Mouse (Mus musculus) adrenal gland, adult 18-20 months (tissue): Measurements from ENCODE around the gene Cnot6l. TPM values are rescaled to one million over a fixed set of nuclear protein-coding genes. Genes with fewer than 3 reads are reported as not detected.

Source experiments
- DNase-seq, 2 experiments: peaks; one replicate each; pipeline ENCODE4 v3.0.0; 2021 to 2022; ENCODE audit warnings: low spot score in 2 of 2
- total RNA-seq, 2 experiments: library from RNA; stranded (reverse); gene quantifications; 1 replicate in 1 of 2; 2 replicates in 1 of 2; pipeline ENCODE4 v1.2.3; 2021

The Cnot6l gene
- total RNA-seq, 2 experiments from 2014 or later, result 48.7 to 84.9 TPM

DNA sequence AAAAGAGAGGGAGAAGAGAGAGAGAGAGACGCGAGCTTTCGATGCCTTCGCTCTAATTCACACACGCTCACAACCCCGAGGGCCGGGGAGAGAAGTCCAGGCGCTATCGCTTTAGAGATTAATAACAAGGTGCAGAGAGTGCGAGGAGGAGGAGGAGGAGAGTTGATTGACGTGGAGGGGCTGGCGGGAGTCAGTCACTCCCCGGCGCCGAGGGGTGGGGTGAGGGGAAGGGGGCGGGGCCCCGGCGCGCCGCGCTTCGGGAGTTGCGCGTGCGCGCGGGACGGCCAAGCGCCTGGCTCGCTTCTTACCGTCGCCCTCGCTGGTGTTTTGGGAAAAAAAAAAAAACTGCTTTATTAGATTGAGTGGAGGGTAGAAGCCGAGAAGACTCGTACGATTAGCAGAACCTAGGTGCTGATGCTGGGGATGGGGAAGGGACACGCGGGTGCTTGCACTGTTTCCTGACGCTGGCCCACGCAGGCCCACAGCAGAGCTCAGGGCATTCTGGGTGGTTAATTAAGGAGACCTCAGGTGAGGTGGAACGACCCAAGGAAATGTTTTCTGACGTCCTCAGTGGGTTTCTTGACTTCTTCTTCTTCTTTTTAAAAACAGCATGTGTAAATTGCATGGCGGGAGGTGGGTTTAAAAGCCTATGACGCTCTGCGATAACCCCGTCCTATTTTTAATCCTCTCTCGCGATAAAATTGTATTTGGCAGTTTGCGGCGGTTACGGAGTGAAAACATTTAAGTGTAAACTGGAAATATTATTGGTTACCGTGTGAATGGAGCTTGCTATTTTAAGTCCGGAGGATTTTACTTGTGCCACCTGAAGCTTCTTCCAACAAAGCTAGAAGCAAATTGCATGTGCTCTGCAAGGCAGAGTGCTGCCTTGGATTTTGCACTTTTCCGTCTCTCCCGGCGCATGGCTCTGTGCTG is 1.3 kb downstream of the Cnot6l start:
- DNase-seq, result peak; percentile 73 to 74

DNA sequence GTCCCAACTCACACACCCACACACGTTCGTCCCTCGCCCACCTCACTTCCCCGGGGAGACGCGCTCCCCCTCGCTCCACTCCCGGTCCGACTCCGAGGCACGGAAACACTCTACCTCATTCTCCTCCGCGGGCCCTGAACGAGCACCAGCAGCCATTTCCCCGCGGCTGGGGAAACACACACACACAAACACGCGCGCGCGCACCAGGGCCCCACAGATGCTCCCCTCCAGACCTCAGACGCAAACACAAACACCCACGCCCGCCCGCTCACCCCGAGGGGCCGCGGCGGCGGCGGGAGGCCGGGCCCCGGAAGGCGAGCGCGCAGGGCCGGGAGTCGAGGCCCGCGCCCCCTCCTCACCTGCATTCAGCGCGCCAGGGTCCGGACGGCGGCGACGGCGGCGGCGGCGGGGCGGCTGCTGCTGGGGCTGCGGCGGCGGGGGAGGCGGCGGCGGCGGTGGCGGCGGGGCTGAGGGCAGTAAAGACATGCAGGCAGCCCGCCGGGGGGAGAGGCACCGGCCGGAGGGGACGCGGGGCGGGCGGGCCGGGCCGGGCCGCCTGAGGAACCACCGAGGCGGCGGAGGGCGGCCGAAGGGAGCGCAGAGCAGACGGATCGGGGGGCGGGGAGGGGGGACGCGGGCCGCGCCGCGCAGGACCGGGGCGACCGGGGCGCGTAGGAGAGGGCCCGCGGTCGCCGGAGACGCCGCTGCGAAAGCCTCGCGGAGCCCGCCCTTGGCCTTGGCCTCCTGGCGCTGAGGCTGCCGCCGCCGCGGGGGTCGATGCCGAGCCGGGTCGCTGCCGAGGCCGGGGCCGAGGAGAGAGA is 2.2 kb downstream of the Cnot6l start:
- DNase-seq, result peak; percentile 57 to 63

DNA sequence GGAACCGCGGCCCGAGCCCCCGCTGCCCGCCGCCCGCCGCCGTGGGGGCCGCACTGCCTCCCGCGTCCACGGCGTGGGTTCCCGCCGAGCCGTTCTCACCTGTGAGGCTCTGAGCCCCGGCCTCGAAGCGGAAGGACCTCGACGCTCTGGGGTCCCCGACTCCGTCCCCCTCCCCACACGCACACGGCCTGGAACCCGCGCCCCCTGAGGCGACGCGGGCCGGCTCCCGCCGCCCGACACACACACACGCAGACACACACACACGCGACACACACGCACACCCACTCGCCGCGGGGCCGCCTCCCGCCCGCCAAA is 2.8 kb downstream of the Cnot6l start:
- no peak for DNase-seq

DNA sequence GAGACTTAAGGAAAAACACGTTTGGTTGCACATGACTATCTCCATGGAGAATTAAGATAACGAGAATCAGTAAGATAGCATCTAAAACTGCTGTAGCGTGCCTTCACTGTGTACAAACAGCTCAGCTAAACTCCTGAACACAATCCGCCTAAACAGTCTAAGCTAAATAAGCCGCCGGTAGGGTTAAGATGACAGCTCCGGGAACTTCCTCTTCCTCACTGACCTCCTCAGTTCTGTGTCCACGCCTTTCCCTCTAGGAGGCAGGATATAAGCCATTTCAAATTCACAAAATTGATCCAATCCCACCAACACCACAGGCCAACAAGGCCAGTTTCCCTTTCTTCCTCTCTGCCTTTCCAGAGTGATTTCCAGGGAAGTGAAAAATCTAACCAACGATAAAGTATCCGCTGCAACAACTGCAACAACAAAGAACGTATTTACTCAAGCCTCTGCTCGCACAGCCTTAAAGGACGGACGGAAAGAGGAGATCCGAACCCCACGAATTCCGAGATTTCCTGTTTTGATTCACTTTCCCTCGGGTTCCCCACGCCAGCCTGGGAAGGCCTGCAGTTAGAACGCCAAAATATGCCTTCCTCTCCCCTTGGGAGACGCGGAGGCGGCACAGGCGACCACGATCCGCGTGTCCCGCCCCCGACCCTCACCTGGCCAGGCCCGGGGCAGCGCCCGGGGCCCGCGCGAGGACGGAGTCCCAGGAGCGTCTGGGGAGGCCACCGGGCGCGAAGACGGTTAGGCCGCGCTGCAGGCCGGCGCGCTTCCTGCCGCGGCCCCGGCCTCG is 3.3 kb downstream of the Cnot6l start:
- peak; percentile 33 to 42 for DNase-seq

DNA sequence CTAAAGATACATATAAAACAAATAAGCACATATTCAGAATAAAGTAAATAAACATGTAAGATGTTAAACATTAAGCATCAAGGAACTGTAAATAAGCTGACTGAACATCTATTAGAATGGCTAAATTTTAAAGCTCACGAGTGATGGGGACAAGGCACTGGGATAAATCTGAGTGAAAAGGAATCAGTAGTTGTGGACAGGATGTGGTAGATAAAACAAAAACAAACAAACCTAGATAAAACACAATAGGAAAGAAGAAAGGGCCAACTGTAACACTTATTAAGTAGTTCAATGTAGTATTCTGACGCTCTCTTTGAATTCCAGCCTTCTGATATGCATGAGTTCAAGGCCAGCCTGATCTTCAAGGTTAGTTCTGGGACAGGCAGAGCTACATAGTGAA is 21.6 kb downstream of the Cnot6l start:
- DNase-seq, result no peak

DNA sequence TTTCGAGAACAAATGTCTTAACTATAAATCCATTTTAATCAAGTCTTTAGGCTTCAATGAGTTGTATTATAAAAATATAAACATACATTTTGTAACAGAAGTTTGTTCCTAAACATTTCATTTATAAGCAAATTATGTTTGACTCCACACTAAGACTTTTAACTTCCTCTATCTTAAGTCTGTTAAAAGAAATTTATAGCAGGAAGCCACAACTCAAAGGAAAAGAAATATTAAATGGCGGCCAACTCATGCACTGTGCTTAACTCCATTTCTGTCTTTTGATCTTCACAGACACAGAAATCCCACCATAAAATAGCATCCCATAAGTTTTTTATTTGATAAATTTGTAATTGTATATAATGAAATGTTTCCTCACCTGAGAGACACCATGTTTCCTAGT is 33.3 kb downstream of the Cnot6l start:
- no peak for DNase-seq

DNA sequence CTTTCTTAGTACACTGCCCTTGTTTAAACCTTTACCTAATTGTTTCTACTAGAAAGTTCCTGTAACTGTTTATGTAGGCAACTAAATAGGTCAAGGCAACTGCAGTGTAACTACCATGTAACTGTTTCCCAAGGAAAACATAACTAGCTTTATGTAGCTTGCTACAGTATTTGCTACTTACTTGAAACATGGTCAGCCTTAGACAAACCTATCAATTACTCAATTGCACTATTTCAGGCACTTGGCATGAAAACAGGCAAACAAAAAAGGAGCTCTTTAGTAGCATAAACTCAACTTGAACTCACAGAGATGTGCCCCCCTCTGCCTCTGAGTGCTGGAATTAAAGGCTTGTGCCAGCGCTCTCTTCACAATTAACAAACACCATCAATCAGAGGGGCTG is 37.1 kb downstream of the Cnot6l start:
- no peak for DNase-seq

DNA sequence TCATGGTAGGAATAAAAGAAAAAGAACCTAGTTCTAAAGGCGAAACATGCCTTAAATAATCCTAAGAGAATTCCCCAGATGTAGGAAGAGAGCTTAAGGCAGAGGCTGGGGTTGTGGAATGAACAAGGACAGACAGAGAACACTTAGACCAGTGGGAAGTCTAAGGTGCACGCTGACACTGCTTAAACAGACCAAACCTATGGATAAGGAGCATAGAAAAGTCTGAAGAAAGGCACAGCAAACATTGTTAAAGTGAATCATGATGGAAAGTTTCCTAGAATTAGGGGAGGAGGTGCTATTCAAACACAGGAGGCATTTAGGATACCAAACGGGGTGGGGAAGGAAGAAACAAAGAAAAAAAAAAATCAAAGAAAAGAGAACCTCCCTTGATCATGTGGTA is 49.0 kb downstream of the Cnot6l start:
- DNase-seq, result no peak

DNA sequence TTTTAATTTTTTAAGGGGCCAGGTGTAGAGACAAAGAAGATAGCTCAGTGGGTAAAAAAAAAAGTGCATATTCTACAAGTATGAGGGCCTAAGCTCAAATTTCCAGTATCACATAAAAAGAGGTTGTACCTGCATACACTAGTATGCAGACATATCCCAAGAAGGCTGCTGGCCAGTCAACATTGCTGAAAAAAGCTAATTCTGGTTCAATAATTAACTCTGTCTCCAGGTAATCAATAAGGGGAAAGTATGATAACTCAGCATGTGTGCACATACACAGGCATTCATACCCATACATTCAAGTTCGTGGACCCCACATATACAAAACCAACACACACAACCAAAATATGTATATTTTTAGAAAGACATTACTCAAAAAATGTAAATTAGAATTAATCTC is 59.3 kb downstream of the Cnot6l start:
- DNase-seq, result no peak

DNA sequence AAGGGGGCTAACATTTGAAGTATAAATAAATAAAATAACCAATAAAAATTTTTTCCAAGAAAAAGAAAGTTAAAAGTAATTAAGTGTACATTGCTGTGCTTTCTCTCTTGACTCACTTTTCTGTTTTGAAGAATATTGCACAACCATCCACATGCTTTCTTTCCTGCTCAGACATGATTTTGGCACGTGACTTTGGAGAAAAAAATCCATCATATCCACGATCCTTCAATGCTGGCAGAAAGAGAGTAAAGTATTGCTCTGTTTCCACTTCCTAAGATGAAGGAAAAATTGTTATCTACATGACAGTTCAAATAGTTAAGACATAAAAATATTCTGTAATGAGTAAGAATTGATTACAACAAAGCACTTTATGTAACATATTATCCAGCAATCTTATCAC is 72.5 kb downstream of the Cnot6l start:
- no peak for DNase-seq

DNA sequence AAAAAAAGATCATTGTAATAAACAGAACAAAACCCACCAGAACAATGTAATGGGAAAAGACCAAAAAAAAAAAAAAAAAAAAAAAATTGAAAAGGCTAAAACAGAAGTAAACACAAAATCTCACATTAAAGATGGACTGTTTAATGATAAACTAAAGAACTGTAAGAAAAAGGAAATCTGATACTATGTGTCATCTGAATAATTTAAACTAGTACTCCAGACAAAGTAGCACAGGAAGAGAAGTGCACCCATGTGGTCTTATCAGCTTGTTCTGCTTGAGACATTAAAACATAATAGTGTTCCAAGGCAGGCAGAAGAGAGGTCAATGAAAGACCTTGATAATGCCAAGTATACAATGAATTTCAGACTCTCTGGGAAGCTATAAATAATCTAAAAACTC is 78.6 kb downstream of the Cnot6l start:
- DNase-seq, result no peak

DNA sequence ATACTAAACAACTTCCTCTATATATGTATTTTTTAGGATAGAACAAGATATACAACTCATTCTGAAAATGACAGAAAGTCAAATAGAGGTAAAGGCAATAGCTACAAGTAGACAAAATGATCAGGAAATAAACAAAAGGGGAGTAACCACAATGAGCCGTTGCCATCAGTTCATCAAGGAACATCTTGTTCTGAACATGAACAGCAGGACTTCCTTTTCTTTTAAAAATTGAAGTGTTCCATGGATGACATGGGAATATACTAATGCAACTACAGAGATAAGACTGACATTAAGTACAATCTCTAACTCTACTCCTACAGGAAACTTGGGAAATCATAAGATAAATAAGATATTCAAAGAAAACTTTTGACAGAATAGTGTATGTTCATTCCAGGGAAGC is 84.9 kb downstream of the Cnot6l start:
- no peak for DNase-seq

DNA sequence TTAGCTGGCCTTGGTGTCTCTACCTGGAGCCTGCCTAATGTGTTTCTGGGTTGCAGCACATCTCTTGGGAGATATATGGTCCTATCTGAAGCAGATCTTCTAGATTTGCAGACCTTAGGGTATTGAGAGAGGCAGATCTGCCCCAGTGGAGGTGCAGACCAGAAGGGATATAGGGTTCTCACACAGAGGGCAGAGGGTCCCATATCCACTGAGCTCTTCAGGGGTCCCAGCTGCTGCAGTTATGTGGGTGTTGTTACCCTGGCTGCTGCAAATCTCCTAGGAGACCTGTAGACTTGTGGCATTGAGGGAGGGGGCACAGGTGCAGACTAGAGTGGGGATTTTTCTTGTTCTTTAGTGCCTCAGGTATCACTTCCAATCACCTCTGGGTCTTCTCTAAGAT is 98.4 kb downstream of the Cnot6l start:
- no peak for DNase-seq

DNA sequence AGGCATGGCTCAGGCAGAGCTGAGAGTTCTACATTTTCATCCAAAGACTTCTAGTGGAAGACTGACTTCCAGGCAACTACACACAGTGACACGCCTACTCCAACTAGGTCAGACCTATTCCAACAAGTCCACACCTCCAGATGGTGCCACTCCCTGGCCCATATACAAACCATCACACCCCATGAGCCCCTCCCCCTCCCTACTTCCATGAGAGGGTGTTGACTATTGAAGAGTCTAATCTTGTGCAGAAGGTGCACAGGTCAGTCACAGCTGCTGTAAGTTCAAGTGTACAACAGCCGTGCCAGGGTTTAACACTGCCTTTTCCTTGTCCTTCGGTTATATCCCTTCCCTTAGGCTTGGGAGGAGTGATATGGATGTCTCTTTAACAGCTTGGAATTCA is 121.5 kb downstream of the Cnot6l start:
- DNase-seq, result no peak

DNA sequence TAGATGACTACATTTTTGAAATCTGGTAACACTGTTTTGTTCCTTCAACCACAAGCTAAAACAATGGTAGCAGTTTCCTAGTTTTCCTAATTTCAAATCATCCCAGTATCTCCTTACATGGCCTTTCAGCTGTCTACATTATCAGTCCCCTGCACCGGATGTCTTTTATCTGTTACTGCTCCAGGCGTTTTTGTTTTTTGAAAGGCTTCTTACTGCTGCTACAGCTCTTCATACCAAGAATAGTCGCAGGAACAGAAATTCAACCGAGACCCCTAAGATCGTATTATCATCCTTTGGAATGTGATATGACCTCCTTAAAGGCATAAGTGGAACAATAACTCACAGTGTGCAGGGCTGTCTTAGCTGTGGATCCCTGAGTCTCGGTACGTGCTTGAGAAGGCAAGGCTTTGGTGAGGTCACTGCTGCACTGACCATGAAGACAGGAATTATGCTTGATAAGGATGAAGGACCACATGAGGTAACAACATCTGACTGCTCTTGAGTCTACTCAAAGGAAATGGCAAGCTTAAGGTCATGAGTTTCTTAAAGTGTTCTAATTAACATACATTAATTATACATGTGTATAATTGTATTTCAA is 122.4 kb downstream of the Cnot6l start:
- DNase-seq, result no peak

DNA sequence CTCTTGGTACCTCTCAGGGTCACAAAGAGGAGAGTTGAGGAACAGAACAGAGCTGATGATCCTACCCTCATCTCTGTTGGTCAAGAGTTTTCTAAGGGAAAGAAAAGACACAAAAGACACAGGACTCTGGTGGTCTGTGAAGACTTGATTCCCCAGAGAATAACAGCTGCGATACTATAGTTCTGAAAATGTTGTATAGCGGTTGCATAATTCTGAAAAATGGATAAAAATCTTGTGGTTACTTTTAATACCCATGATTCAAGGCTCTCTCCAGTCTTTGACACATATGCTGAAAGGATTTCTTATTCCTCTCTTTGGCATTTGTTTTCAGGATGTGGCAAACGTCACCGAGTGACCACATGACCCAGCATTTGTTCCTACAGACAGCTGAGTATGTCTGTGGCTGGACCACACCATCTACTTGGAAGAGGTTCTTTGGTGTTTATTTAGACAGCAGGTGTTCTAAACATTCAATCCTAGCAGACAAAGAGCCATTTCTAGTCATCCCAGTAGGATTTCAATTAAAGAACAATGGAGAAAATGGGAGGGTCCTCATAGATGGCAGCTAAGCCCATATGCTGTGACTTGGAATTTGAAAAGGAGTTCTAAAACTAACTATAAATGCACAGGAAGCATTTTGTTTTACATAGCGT is 124.7 kb downstream of the Cnot6l start:
- no peak for DNase-seq

DNA sequence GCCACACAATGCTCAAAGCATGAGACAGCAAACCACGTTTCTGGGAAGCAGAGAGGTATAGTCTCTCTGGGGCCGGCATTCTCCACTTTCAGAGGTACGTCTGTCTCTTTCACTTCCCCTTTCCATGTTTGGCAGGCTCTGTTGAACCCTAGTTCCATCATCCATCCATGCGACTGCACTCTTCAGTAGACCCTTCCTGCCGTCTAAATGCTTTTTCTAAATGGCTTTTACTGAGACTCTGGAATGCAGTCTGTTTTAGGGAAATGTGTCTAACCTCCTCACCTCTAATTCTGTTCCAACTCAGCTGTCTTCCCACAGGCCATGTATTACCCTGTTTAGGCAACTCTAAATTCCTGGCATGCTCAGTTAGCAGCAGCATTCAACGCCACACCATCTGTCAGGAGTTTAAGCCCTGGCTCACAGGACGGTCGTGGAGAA is 126.3 kb downstream of the Cnot6l start:
- no peak for DNase-seq

DNA sequence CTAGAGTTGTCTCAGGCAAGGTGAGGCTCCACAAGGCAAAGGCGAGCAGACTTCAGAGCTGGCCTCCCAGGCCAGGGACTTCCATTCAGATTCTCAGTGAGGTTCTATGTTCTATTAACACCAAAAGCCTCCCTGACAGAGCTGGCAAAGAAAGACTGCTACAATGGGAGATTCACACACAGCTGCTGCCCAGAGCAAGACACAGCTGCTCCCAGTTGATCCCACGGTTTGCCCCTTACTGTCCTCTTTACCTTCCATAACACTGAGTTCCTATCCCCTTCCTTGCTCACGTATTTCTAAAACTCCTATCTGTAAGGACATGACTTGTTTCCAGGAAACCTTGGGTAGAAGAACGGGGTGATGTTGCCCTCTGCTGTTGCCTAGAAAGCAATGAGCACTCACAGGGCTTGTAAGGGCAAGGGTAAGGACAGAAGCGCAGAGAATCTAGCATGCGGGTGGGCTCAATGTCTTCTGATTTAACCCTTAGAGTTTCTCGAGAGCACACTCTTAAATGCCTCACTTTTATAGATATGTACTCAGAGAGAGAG is 127.8 kb downstream of the Cnot6l start:
- DNase-seq, result no peak

DNA sequence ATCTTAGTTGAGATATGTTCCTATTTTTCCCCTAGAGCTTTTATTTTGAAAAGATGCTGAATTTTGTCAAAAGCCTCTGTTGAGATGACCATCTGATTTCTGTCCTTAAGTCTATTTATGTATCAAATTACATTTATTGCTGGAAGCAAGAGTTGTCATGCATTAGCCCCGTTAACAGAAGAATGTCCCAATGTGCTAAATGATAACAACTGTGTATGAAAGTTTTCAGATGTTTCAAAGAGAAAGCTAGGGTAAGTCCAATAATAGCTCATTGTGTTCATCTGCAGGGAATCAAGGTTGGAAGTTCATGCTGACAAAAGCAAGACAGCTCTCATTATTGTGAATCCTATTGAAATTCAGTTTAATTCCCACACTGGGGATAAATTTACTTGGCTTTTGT is 129.9 kb downstream of the Cnot6l start:
- no peak for DNase-seq

DNA sequence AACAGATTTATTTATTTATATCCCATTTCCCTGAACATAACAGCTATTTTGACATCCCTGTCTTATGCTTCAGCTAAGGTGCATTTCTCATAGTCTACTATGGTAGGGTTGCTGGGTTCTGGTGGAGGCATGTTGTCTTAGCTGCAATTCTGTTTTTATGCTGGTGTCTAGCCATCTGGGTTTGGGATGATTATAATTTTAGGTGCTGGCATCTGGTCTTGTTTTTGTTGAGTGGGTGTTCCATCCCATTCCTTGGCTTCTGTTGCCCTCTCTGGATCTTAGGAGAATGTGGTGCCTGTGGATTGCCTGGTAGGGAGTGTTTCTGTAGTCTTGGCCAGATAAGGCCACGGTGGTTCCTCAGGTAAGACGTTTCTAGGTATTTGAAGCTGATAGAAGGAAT is 134.2 kb downstream of the Cnot6l start:
- DNase-seq, result no peak
